Mouse (Mus musculus): Measurements from ENCODE around the gene Pacrg. TPM values are rescaled to one million over a fixed set of nuclear protein-coding genes. Genes with fewer than 3 reads are reported as not detected.
A peak's percentile ranks its signal among the peaks of the same experiment; 100 is the strongest.

The Pacrg gene
- total and polyA plus RNA-seq, 3 experiments = not detected

DNA sequence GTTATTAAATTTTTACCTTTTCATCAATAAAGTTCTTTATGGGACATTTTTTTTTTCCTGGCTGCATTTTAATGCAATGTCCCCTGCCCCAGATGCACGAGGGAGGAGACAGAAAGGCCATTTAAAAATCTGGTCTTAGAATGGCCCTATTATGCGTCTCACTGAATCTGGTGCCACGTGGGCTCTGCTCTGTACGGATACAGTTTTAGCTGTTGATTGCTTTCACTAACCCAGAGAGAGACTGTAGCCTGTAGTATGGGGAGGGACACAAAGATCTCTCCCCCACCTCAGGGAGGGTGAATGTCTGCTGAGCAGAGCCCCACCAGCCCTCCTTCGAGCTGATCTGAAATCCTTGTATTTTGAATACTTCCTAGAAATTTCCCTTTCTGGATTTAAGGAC is 441.2 kb downstream of the Pacrg start:
- no peak for DNase-seq (ENCODE audit: extremely low read depth)
- peaks cover 0 to 16% of the 10 kb centered on the region in 2 experiments; a peak in 2 of 4 replicates for H3K4me1 ChIP-seq (ENCODE audit: control insufficient read depth in 1 of 2, insufficient read depth in 2 of 2)
- H3K9ac ChIP-seq (ENCODE audit: insufficient read depth, low read depth) = no peak overlapping the region
- no peaks in the 10 kb centered on the region for H3K9me3 ChIP-seq (replicated peaks; ENCODE audit: low read length)
- dilution Hi-C loops (cut with MboI; ENCODE audit: extremely low pct_ligation_motif_present, extremely low pct_unique_long_range_greater_than_20kb, low sequenced_read_pairs) (no loop called here), in situ Hi-C loops (cut with MboI; ENCODE audit: low pct_ligation_motif_present, low pct_unique_long_range_greater_than_20kb, low sequenced_read_pairs) (no loop called here)
- no peak overlapping the region for H3K4me3 ChIP-seq (replicated peaks in 1 of 3; ENCODE audit: low read depth in 2 of 3, low read length in 2 of 3, poor library complexity in 1 of 3)
- H3K36me3 ChIP-seq (replicated peaks in 1 of 2; ENCODE audit: control insufficient read depth in 1 of 2, insufficient read depth in 1 of 2, low read length in 1 of 2) = no peaks in the 10 kb centered on the region
- no peak overlapping the region for H3K27ac ChIP-seq (ENCODE audit: insufficient read depth, low read depth)
- TF ChIP-seq JUN (IDR thresholded peaks at IDR 0.05; ENCODE audit: insufficient read depth, low read depth, low read length) (no peak), ZNF384 (IDR thresholded peaks at IDR 0.05; ENCODE audit: low read depth, low read length) (no peak), SMC3 (IDR thresholded peaks at IDR 0.05; ENCODE audit: low read depth, low read length) (no peak)
- H3K4me2 ChIP-seq (ENCODE audit: insufficient read depth, low read depth, poor library complexity, severe bottlenecking) = no peak overlapping the region
- H3K79me2 ChIP-seq (replicated peaks; ENCODE audit: control insufficient read depth, extremely low read depth, insufficient read depth, poor library complexity, severe bottlenecking) = no peaks in the 10 kb centered on the region
- H3K27me3 ChIP-seq (replicated peaks) = no peaks in the 10 kb centered on the region

DNA sequence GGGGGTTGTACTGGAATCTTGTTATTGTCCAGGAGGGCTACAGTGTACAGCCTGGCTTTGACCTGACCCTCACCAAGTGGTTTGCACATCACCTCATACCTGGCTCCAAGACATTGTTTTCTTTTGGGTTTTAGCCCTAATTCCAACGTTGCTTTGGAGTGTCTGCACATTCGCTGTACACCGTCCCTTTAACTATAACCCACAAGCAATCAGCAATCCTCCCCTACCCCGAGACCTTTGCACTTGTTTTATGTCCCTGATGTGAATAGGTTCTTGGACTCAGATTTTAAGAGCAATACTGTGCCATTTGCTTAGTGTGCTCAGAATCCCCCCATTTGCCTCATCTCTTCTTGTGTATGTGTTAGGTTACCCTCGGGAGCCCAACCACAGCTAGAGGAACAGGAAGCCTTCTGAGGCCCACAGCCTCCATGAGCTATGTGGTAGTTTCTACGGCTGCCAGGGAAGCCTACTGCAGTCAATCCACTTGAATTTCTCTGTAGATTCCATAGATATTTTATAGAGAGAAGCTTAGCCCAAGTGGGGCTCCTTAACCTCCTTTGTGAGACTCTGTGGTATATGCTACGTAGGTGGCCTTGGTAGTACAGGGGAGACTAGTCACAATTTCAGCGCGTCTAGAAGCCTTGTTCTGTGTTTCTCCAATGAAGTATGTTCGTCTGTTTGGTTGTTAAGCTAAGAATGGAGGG is 442.0 kb downstream of the Pacrg start:
- dilution Hi-C loops (cut with MboI; ENCODE audit: extremely low pct_ligation_motif_present, extremely low pct_unique_long_range_greater_than_20kb, low sequenced_read_pairs) = no loop called here
- Histone ChIP-seq H3K4me2 (ENCODE audit: insufficient read depth, low read depth, poor library complexity, severe bottlenecking) (no peak overlapping the region), H3K36me3 (replicated peaks in 1 of 2; ENCODE audit: control insufficient read depth in 1 of 2, insufficient read depth in 1 of 2, low read length in 1 of 2) (no peaks in the 10 kb centered on the region), H3K4me1 (ENCODE audit: control insufficient read depth in 1 of 2, insufficient read depth in 2 of 2) (peaks cover 0 to 16% of the 10 kb centered on the region in 2 experiments; a peak in 2 of 4 replicates), H3K4me3 (replicated peaks in 1 of 3; ENCODE audit: low read depth in 2 of 3, low read length in 2 of 3, poor library complexity in 1 of 3) (no peak overlapping the region), H3K27me3 (replicated peaks) (no peaks in the 10 kb centered on the region), H3K9me3 (replicated peaks; ENCODE audit: low read length) (no peaks in the 10 kb centered on the region), H3K27ac (ENCODE audit: insufficient read depth, low read depth) (no peak overlapping the region), H3K9ac (ENCODE audit: insufficient read depth, low read depth) (no peak overlapping the region), H3K79me2 (replicated peaks; ENCODE audit: control insufficient read depth, extremely low read depth, insufficient read depth, poor library complexity, severe bottlenecking) (no peaks in the 10 kb centered on the region)
- in situ Hi-C loops (cut with MboI; ENCODE audit: low pct_ligation_motif_present, low pct_unique_long_range_greater_than_20kb, low sequenced_read_pairs) = no loop called here
- peak; percentile 17 for DNase-seq (ENCODE audit: extremely low read depth)
- TF ChIP-seq SIN3A (IDR thresholded peaks at IDR 0.05; ENCODE audit: low read length) (no peak), CHD1 (IDR thresholded peaks at IDR 0.05; ENCODE audit: low read depth, low read length) (no peak), NELFE (IDR thresholded peaks at IDR 0.05; ENCODE audit: low read depth, low read length) (no peak), MEF2A (IDR thresholded peaks at IDR 0.05; ENCODE audit: borderline replicate concordance, low read depth, low read length) (no peak), ZC3H11A (IDR thresholded peaks at IDR 0.05; ENCODE audit: low read depth, low read length) (no peak), BHLHE40 (IDR thresholded peaks at IDR 0.05; ENCODE audit: low read depth, low read length) (no peak), TBP (conservative IDR thresholded peaks at IDR 0.05; ENCODE audit: low read depth, low read length) (no peak), POLR2A (IDR thresholded peaks at IDR 0.05; ENCODE audit: low read depth, low read length) (no peak)

DNA sequence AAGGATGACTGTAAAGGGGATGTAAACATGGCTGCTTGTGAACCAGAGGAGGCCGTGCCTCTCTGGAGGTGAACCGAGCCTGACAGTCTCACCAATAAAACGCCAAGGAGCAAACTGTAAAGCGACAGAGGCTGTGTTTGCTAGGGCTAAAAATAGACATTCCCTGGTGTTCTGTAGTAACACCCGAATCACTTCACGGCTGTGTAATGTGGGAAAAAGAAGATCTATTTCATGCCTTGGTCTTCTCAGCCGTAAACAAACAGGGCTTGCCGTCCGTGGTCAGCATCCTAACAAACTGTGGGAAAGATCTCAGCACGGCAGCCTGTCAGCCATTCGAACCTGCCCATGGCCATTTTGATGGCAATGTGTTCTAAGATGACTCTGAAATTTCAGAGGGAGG is 442.8 kb downstream of the Pacrg start:
- no peaks in the 10 kb centered on the region for H3K79me2 ChIP-seq (replicated peaks; ENCODE audit: control insufficient read depth, extremely low read depth, insufficient read depth, poor library complexity, severe bottlenecking)
- peaks cover 0 to 20% of the 10 kb centered on the region in 2 experiments; a peak in 2 of 4 replicates for H3K4me1 ChIP-seq (ENCODE audit: control insufficient read depth in 1 of 2, insufficient read depth in 2 of 2)
- in situ Hi-C loops (cut with MboI; ENCODE audit: low pct_ligation_motif_present, low pct_unique_long_range_greater_than_20kb, low sequenced_read_pairs) = no loop called here
- H3K27ac ChIP-seq (ENCODE audit: insufficient read depth, low read depth) = no peak overlapping the region
- H3K27me3 ChIP-seq (replicated peaks) = no peaks in the 10 kb centered on the region
- H3K36me3 ChIP-seq (replicated peaks in 1 of 2; ENCODE audit: control insufficient read depth in 1 of 2, insufficient read depth in 1 of 2, low read length in 1 of 2) = no peaks in the 10 kb centered on the region
- TF ChIP-seq PAX5 (IDR thresholded peaks at IDR 0.05; ENCODE audit: low read length) = no peak
- TF ChIP-seq MAX (IDR thresholded peaks at IDR 0.05; ENCODE audit: low read length) = no peak
- no peak for TF ChIP-seq TCF12 (IDR thresholded peaks at IDR 0.05; ENCODE audit: low read depth, low read length)
- H3K4me3 ChIP-seq (replicated peaks in 1 of 3; ENCODE audit: low read depth in 2 of 3, low read length in 2 of 3, poor library complexity in 1 of 3) = no peak overlapping the region
- H3K4me2 ChIP-seq (ENCODE audit: insufficient read depth, low read depth, poor library complexity, severe bottlenecking) = no peak overlapping the region
- DNase-seq (ENCODE audit: extremely low read depth) = no peak
- dilution Hi-C loops (cut with MboI; ENCODE audit: extremely low pct_ligation_motif_present, extremely low pct_unique_long_range_greater_than_20kb, low sequenced_read_pairs) = no loop called here
- no peak overlapping the region for H3K9ac ChIP-seq (ENCODE audit: insufficient read depth, low read depth)
- H3K9me3 ChIP-seq (replicated peaks; ENCODE audit: low read length) = no peaks in the 10 kb centered on the region
